ENCODE assay signal across 8 mouse cellular contexts in genomic region chr5:47984584-47985197, GRCm38 (mm10). TPM values are rescaled to one million over a fixed set of nuclear protein-coding genes. Genes with fewer than 3 reads are reported as not detected.
DNase-seq lines count a peak whose midpoint lies in the region; ATAC-seq and TF ChIP-seq lines count a peak whose summit lies in the region.

No protein-coding gene starts in this region.

- no peaks in the 10 kb centered on the region for H3K9me3 ChIP-seq in heart, postnatal 0 days (replicated peaks; ENCODE audit: control insufficient read depth, low read length)
- no peaks in the 10 kb centered on the region for H3K9me3 ChIP-seq in neural tube, embryonic 12.5 days

- H3K4me1 ChIP-seq in heart, postnatal 0 days (ENCODE audit: control insufficient read depth, insufficient read depth), result 0 out of 2 replicates have a peak, but pooled peaks cover 18% of the 10 kb centered on the region
- H3K4me1 ChIP-seq in neural tube, embryonic 12.5 days, result peaks cover 36% of the 10 kb centered on the region

- no peaks in the 10 kb centered on the region for H3K36me3 ChIP-seq in heart, postnatal 0 days (replicated peaks; ENCODE audit: control insufficient read depth, insufficient read depth, low read length)
- H3K36me3 ChIP-seq in neural tube, embryonic 12.5 days, result no peaks in the 10 kb centered on the region

- no peak overlapping the region for H3K27ac ChIP-seq in heart, postnatal 0 days (ENCODE audit: low read depth)
- H3K27ac ChIP-seq in neural tube, embryonic 12.5 days, result no peak overlapping the region

- H3K4me2 ChIP-seq in heart, postnatal 0 days (ENCODE audit: low read depth, low read length), result peak overlapping the region; percentile 93
- H3K4me2 ChIP-seq in neural tube, embryonic 12.5 days (replicated peaks), result peak overlapping the region; percentile 97

- no peak for TF ChIP-seq EP300 in heart, postnatal 0 days (IDR thresholded peaks at IDR 0.05; ENCODE audit: low read depth)

- peak overlapping the region; percentile 21; the same call in 1 of the 2 replicates for H3K9ac ChIP-seq in heart, postnatal 0 days (replicated peaks; ENCODE audit: low read depth, low read length)
- peak overlapping the region; percentile 75 for H3K9ac ChIP-seq in neural tube, embryonic 12.5 days

- WGBS in heart, postnatal 0 days, result 3% methylated on average over 23 of the region's 23 CpGs
- WGBS in neural tube, embryonic 12.5 days, result 2% methylated on average over 23 of the region's 23 CpGs

- peaks cover 28% of the 10 kb centered on the region for H3K27me3 ChIP-seq in heart, postnatal 0 days (ENCODE audit: control insufficient read depth, insufficient read depth, low read length)
- no peaks in the 10 kb centered on the region for H3K27me3 ChIP-seq in neural tube, embryonic 12.5 days (replicated peaks)

- ATAC-seq in heart, postnatal 0 days (ENCODE audit: insufficient read depth, low read depth), result no peak
- ATAC-seq in neural tube, embryonic 12.5 days (ENCODE audit: low FRiP score, low read depth), result peak; percentile 22
- ATAC-seq in erythroblast, adult 5-6 weeks (replicated peaks; ENCODE audit: low FRiP score, poor library complexity, severe bottlenecking), result no peak

- intact Hi-C loops in left cerebral cortex, postnatal 36 days (cut with DNase I), result loop anchor here (10.0 kb wide), 3 partner anchors 150 to 950 kb away; no protein-coding TSS in a partner anchor

- peak; percentile 9 for DNase-seq in layer of hippocampus, adult 11-12 months (ENCODE audit: low spot score)
- no peak for DNase-seq in layer of hippocampus, adult 9-10 months (ENCODE audit: low spot score)
- DNase-seq in embryo, embryonic 10 days (ENCODE audit: low spot score), result peak; percentile 6
- DNase-seq in heart, postnatal 0 days (ENCODE audit: low spot score), result no peak
- peak; percentile 33 to 40 for DNase-seq in left cerebral cortex, postnatal 36 days (ENCODE audit: low spot score in 2 of 2)
- DNase-seq in thymus, postnatal 10 days (ENCODE audit: low spot score in 2 of 2), result no peak

- TF ChIP-seq CTCF in heart, postnatal 0 days (IDR thresholded peaks at IDR 0.05; ENCODE audit: low read depth), result no peak

- peak overlapping the region; percentile 67 for H3K4me3 ChIP-seq in heart, postnatal 0 days (ENCODE audit: low read depth, low read length)
- peak overlapping the region; percentile 65 for H3K4me3 ChIP-seq in neural tube, embryonic 12.5 days

RNA-seq across cellular contexts. Expression of gene Slit2, which starts 1.8 kb away (rescaled TPM):
- total RNA-seq in heart, postnatal 0 days (2014; rRNA removed; ENCODE audit: low replicate concordance), result 16.7 and 17.6 TPM in 2 replicates
- polyA plus RNA-seq in heart, postnatal 0 days (2015; fragmentation: Nextera tagmentation; extraction: Ambion mirVana), result 3.7 and 4.9 TPM in 2 replicates
- 10 to 100 TPM; 39.2 to 40.3 TPM for total RNA-seq in left cerebral cortex, postnatal 36 days (2021)
- polyA plus RNA-seq in neural tube, embryonic 12.5 days (2016; fragmentation: Nextera tagmentation; extraction: Ambion mirVana), result 91.3 and 96.3 TPM in 2 replicates
- total RNA-seq in erythroblast, adult 5-6 weeks (2015; ENCODE audit: low replicate concordance), result not detected in 2 replicates
- not detected in 2 replicates for total RNA-seq in erythroblast, adult 5-6 weeks (2017; ENCODE audit: low replicate concordance)

Comparison
In these comparisons a context has a peak if more than half of its experiments do, and no peak if none do; other contexts are left out.
1. DNase-seq: peak in layer of hippocampus, adult 11-12 months (single experiment), embryo, embryonic 10 days (single experiment) and left cerebral cortex, postnatal 36 days (2 of 2); none in layer of hippocampus, adult 9-10 months (single experiment), heart, postnatal 0 days (single experiment) and thymus, postnatal 10 days (0 of 2).
2. RNA of gene Slit2, which starts 1.8 kb away (total RNA-seq): 39.2 to 40.3 TPM in left cerebral cortex, postnatal 36 days and 16.7 to 17.6 TPM in heart, postnatal 0 days; not detected in erythroblast, adult 5-6 weeks; every median in the first group is over 10 times any median in the second.